Mouse (Mus musculus): ENCODE results near the gene Chchd1.
A peak's percentile ranks its signal among the peaks of the same experiment; 100 is the strongest.

Gene Chchd1

GRCm38 (mm10) chr14:20725660-20726339 lies 23.0 kb downstream of the Chchd1 start:
- no peak for DNase-seq (ENCODE audit: low spot score)

DNA sequence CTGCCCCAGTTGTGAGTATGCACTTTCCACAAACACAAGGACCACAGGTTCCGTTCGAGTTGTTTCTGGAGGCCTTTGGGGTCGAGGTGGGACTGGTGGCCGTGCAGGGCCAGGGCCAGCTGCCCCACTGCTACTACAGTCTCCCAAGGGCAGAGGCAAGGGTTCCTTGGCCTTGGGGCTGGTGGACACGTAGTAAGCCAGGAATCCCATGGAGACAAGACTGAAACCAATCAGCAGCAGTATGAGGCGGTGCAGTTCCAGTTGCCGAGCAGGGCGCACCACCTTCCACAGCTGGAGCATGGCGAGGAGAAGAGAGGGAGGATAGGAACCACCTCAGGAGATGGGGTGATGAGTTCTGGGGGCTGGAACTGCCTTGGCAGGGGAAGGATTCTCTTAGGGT lies 27.1 kb downstream of the Chchd1 start:
- no peak for DNase-seq (ENCODE audit: low spot score)

DNA sequence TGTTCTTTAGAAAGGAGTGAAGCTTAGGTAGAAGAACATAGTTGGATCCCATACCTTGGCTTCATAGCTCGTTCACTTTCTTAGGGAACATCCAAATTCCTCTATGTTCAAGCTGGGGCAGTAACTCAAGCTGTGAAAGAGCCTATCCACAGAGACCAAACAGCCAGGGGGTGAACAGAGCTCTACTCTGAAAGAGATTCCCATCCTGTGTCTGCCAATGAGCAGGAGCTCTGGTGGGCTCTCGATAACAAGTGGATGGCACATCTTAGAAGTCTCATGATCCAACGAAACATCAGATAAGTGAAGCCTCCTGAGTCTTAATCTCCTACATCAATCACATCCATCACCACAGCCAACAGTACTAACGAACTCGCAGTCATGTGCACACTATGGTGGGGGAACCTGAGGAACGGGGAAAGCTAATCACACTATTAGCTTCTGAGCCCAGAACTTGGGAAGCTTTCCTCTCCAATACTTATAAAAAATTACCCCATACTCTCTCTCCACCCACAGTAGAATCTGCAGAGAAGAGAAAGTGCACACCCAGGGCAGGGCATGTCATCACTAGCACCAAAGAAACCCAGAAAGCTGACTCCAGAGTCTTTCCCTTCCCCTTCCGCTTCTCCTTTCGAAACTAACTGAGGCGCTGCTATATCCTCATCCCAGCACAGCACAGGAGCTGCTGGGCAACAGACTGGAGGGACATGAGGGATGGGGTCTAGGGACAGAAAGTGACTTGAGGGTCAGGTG lies 28.2 kb downstream of the Chchd1 start:
- no peak for DNase-seq (ENCODE audit: low spot score)

GRCm38 (mm10) chr14:20733041-20733951 lies 30.5 kb downstream of the Chchd1 start:
- no peak for DNase-seq (ENCODE audit: low spot score)

DNA sequence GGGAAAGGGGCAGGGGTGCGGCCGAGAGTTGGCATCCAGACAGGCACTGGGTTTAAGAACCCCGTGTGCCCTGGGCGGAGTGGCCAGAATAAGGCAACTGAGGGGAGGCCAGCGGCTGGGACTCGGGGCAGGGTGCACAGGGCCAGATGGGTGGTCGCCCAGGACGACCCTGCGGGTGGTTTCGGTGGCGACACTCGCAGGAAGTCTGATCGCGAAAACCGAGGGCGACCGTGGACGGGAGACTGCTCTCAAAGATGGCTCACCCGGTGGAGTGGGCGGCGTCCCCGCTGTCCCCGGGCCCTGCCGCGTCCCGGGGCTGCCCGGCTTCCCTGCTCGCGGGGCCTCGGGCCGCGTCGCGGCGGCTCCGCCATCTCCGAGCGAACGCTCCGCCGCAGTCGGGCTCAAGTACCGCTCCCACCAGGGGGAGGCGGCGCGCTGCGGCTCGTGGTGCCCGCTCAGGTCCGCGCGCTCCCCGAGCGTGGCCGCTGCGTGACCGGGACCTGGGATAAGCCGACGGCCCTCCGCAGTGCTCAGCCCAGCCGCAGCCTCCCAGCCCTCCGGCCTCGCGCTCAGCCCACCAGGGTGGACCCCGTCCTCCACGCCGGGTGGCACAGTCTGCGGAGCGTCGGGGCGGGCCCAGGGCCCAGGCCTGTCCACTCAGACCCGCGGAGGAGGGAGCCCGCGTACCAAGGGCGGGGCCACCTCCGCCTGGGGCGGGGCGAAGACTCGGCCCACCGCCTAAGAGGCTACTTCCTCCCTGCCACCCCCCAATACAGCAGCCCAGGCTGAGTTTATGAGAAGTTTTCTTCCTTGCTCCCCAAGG lies 31.4 kb downstream of the Chchd1 start, which contains the start of gene Ndst2:
Ndst2 (minus strand) TSS at position 611 of the 823 bp plus-strand sequence.
- peak; percentile 82 for DNase-seq (ENCODE audit: low spot score)

GRCm38 (mm10) chr14:20735052-20735451 lies 32.2 kb downstream of the Chchd1 start:
- no peak for DNase-seq (ENCODE audit: low spot score)

- no peak for DNase-seq (ENCODE audit: low spot score)
These were observed 33.1 kb downstream of the Chchd1 start for GRCm38 (mm10) chr14:20735892-20736390.

- DNase-seq (ENCODE audit: low spot score) = no peak
These were observed 34.5 kb downstream of the Chchd1 start for GRCm38 (mm10) chr14:20737306-20737705.

GRCm38 (mm10) chr14:20738511-20738910 lies 35.7 kb downstream of the Chchd1 start:
- no peak for DNase-seq (ENCODE audit: low spot score)

DNA sequence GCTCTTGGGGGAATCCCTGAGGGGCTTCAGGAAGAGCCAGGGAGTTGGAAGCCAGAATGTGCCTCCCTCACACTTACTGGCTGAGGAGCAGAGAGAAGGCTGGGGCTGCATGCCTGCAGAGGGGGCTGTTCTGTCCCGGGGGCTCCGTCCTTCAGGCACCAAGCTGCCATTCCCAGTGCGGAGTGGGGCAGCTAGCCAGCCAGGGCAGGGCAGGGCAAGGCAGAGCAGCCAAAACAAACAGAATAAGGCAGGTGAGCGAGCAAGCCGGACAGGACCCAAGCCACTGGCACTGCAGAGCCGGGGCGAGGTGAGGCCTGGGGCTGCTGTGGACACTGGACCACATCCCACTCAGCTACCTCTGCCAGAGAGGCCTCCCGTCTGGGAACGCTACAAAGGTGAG lies 38.5 kb downstream of the Chchd1 start:
- DNase-seq (ENCODE audit: low spot score) = no peak

DNA sequence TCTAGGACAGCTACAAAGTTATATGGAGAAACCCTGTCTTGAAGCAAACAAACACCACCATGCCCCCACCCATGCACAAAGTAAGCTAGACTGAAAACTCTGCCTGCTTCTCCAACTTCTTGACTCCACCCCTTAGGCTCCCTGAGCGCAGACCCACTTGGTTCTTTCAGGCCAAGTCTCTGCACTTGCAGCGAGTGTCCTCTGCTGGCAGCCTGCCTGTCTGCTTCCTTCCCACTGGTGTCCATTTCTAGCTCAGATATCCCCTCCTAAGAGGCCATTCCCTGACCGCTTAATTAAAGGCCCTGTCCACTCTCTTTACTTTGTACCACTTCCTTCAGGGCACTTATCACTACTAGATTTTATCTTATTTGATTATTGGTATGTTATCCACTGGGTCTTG lies 40.8 kb downstream of the Chchd1 start:
- no peak for DNase-seq (ENCODE audit: low spot score)

GRCm38 (mm10) chr14:20746935-20747334 lies 44.1 kb downstream of the Chchd1 start:
- DNase-seq (ENCODE audit: low spot score) = no peak

DNA sequence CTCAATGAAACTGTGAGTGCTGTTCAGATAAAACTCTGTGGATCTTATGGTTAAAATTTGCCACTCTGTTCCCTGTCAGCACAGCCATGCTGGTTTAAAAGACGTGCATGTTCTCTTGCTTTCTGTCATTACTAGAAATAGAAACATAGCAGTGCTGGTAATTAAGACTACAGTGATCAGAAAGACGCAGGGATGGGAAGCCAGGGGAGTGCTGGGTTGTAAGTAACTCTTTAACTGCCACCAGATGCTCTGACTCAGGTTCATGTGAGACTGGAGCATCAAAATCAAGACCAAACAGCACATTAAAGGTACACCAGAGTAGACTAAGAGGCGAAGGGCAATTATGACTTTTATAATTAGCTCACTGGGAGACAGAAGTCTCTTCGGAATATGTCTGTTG lies 45.6 kb downstream of the Chchd1 start:
- DNase-seq (ENCODE audit: low spot score) = no peak

DNA sequence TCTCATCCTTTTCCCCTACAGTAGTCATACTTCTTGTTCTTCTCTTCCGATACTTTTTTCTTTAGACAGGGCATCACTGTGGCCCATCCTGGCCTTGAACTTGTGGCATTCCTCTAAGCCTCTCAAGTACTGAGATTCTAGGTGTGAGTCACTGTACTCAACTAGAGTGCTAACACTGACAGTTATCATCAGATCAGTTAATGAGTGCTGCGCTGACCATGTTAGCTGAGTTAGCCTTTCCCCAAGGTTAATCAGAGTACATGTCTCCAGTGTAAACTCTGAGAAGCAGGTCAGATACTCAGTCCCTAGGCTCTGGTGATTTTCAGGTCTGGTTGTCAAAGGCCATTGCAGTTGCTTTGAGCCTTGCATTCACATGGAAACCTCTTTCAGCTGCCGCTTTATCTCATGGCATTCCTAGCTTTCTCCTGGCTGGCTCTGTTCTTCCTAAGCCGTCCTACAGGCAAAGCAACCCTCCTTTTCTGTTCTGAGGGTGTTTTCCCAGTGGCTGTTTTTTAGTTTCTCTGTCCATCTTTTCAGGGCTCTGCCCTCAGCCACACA lies 46.8 kb downstream of the Chchd1 start:
- DNase-seq (ENCODE audit: low spot score) = no peak

GRCm38 (mm10) chr14:20750503-20750902 lies 47.7 kb downstream of the Chchd1 start:
- no peak for DNase-seq (ENCODE audit: low spot score)

DNA sequence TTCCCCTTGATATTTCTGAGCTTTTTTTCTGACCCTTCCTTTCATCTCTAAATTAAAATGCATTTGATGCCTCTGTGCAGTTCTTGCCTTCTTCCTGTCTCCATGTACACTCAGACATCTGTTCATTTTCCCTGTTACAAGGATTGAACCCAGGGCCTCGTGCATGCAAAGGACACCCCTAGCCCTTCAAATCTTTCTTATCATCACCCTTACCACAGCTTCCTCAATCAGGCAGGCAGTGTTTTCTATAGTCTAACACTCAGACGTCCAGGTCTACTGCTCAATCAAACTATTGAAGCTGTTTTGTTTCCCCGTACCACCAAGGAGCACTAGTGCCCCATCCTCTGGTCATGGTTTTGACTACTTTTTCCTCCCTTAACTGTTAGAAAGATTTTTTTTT lies 51.0 kb downstream of the Chchd1 start:
- DNase-seq (ENCODE audit: low spot score) = no peak

Measured in ovary, postnatal 10 days (tissue).